Mouse (Mus musculus) v-Abl transformed pro-B cells (cell line): Measurements from ENCODE around the gene Gm7849.
"Not testable (repeated sequence)": the region's sequence is repeated elsewhere in the genome, so short reads cannot be mapped to it uniquely, and the experiment has no call there.

Experiments
- in situ Hi-C, 2 experiments: fragments of 400-800 bp; cut with MboI; formaldehyde crosslinking; loops; one replicate each; pipeline ENCODE4 v1.15.1; 2025; ENCODE audit not compliant: unreplicated experiment in 2 of 2

Gene Gm7849

DNA sequence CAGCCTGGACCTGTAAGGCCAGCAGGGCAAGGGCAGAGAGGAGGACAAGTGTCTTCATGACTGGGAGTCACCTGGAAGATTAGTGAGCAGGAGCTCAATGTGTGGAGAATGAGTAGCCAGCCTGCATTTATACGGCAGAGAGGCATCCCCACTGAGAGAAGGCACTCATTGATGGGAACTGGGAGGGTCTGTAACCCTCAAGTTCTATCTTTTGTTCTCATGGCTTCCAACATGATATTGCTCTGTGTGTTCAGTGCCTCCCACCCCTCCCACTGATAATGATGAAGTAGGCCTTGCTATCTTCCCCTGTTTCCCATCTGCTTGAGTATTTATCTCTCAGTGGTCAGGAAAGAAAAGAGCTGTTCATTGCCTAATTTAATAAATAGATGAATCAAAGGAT lies at the start of gene Gm7849:
Gm7849 (minus strand) TSS at position 101 of the 400 bp plus-strand sequence.
- in situ Hi-C loops = not testable (repeated sequence)

DNA sequence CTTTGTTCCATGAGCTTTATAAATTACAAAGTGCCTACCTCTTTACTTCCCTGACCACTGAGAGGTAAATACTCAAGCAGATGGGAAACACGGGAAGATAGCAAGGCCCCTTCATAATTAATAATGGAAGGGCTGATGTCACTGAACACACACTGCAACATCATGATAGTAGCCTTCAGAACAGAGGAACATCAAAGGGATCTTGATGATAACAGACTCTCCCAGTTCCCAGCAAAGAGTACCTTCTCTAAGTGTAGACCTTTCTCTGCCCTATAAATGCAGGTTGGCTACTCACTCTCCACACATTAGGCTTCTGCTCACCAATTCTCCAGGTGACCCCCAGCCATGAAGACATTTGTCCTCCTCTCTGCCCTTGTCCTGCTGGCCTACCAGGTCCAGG lies 29.2 kb downstream of the Gm7849 start, which contains the start of gene Defa36:
Defa36 (plus strand) TSS at position 301 of the 400 bp plus-strand sequence.
- in situ Hi-C loops = not testable (repeated sequence)
